Mouse (Mus musculus): Measurements from ENCODE around the gene Slit2. TPM values are rescaled to one million over a fixed set of nuclear protein-coding genes. Genes with fewer than 3 reads are reported as not detected.
"Not testable (repeated sequence)": the region's sequence is repeated elsewhere in the genome, so short reads cannot be mapped to it uniquely, and the experiment has no call there.

Gene Slit2
- polyA plus RNA-seq, 1 experiment: 0.20 TPM

- TF ChIP-seq POLR2A (IDR thresholded peaks at IDR 0.05; ENCODE audit: low read depth, low read length) (no peak), CTCF (IDR thresholded peaks at IDR 0.05; ENCODE audit: extremely low read depth, insufficient read depth, insufficient read length, insufficient replicate concordance) (no peak)
- H3K27me3 ChIP-seq (ENCODE audit: control insufficient read depth, insufficient read depth, low read length): no peaks in the 10 kb centered on the region
- 76% methylated on average over 2 of the region's 2 CpGs for WGBS
Observed at GRCm38 (mm10) chr5:48225500-48225899, 242.6 kb downstream of the Slit2 start.

GRCm38 (mm10) chr5:48230430-48231080, 247.6 kb downstream of the Slit2 start:
- 86% methylated on average over 6 of the region's 6 CpGs for WGBS
- H3K27ac ChIP-seq (ENCODE audit: insufficient read depth, low read length): no peak overlapping the region

More at GRCm38 (mm10) chr5:48225500-48225899, 242.6 kb downstream of the Slit2 start:
- no peaks in the 10 kb centered on the region for H3K36me3 ChIP-seq (ENCODE audit: control insufficient read depth, insufficient read depth, low read length)
- no peak overlapping the region for H3K27ac ChIP-seq (ENCODE audit: insufficient read depth, low read length)
- DNase-seq (ENCODE audit: low read depth in 1 of 2, low spot score in 2 of 2): no peak
- no peak overlapping the region for H3K4me3 ChIP-seq (ENCODE audit: extremely low read depth, insufficient read depth, insufficient read length)
- no peaks in the 10 kb centered on the region; the same call in 1 of the 2 replicates for H3K4me1 ChIP-seq (ENCODE audit: control insufficient read depth, insufficient read depth, insufficient read length)

GRCm38 (mm10) chr5:48234728-48235127, 251.8 kb downstream of the Slit2 start:
- DNase-seq (ENCODE audit: low read depth in 1 of 2, low spot score in 2 of 2): no peak
- Histone ChIP-seq H3K4me3 (ENCODE audit: extremely low read depth, insufficient read depth, insufficient read length) (no peak overlapping the region), H3K36me3 (ENCODE audit: control insufficient read depth, insufficient read depth, low read length) (no peaks in the 10 kb centered on the region), H3K27ac (ENCODE audit: insufficient read depth, low read length) (no peak overlapping the region), H3K4me1 (ENCODE audit: control insufficient read depth, insufficient read depth, insufficient read length) (no peaks in the 10 kb centered on the region), H3K27me3 (ENCODE audit: control insufficient read depth, insufficient read depth, low read length) (no peaks in the 10 kb centered on the region)
- TF ChIP-seq CTCF (IDR thresholded peaks at IDR 0.05; ENCODE audit: extremely low read depth, insufficient read depth, insufficient read length, insufficient replicate concordance) (no peak), POLR2A (IDR thresholded peaks at IDR 0.05; ENCODE audit: low read depth, low read length) (no peak)
- WGBS: 79% methylated on average over 4 of the region's 4 CpGs

More at GRCm38 (mm10) chr5:48230430-48231080, 247.6 kb downstream of the Slit2 start:
- H3K4me3 ChIP-seq (ENCODE audit: extremely low read depth, insufficient read depth, insufficient read length): no peak overlapping the region
- no peaks in the 10 kb centered on the region for H3K27me3 ChIP-seq (ENCODE audit: control insufficient read depth, insufficient read depth, low read length)
- no peaks in the 10 kb centered on the region; the same call in 1 of the 2 replicates for H3K4me1 ChIP-seq (ENCODE audit: control insufficient read depth, insufficient read depth, insufficient read length)
- no peaks in the 10 kb centered on the region for H3K36me3 ChIP-seq (ENCODE audit: control insufficient read depth, insufficient read depth, low read length)
- TF ChIP-seq POLR2A (IDR thresholded peaks at IDR 0.05; ENCODE audit: low read depth, low read length) (no peak), CTCF (IDR thresholded peaks at IDR 0.05; ENCODE audit: extremely low read depth, insufficient read depth, insufficient read length, insufficient replicate concordance) (no peak)
- no peak for DNase-seq (ENCODE audit: low read depth in 1 of 2, low spot score in 2 of 2)

- Histone ChIP-seq H3K27me3 (ENCODE audit: control insufficient read depth, insufficient read depth, low read length) (no peaks in the 10 kb centered on the region), H3K27ac (ENCODE audit: insufficient read depth, low read length) (no peak overlapping the region), H3K4me1 (ENCODE audit: control insufficient read depth, insufficient read depth, insufficient read length) (no peaks in the 10 kb centered on the region), H3K36me3 (ENCODE audit: control insufficient read depth, insufficient read depth, low read length) (no peaks in the 10 kb centered on the region), H3K4me3 (ENCODE audit: extremely low read depth, insufficient read depth, insufficient read length) (no peak overlapping the region)
- no peak for TF ChIP-seq CTCF (IDR thresholded peaks at IDR 0.05; ENCODE audit: extremely low read depth, insufficient read depth, insufficient read length, insufficient replicate concordance)
- no peak for TF ChIP-seq POLR2A (IDR thresholded peaks at IDR 0.05; ENCODE audit: low read depth, low read length)
- WGBS: 92% methylated on average over 6 of the region's 6 CpGs
- DNase-seq (ENCODE audit: low read depth in 1 of 2, low spot score in 2 of 2): no peak
Observed at GRCm38 (mm10) chr5:48235270-48235669, 252.3 kb downstream of the Slit2 start.

GRCm38 (mm10) chr5:48240751-48241150, 257.8 kb downstream of the Slit2 start:
- not testable (repeated sequence) for H3K27ac ChIP-seq (ENCODE audit: insufficient read depth, low read length); H3K4me1 ChIP-seq (ENCODE audit: control insufficient read depth, insufficient read depth, insufficient read length); H3K4me3 ChIP-seq (ENCODE audit: extremely low read depth, insufficient read depth, insufficient read length); H3K36me3 ChIP-seq (ENCODE audit: control insufficient read depth, insufficient read depth, low read length); H3K27me3 ChIP-seq (ENCODE audit: control insufficient read depth, insufficient read depth, low read length); DNase-seq (ENCODE audit: low read depth in 1 of 2, low spot score in 2 of 2)
- 46% methylated on average over 6 of the region's 6 CpGs for WGBS

GRCm38 (mm10) chr5:48248327-48248726, 265.4 kb downstream of the Slit2 start:
- H3K36me3 ChIP-seq (ENCODE audit: control insufficient read depth, insufficient read depth, low read length): no peaks in the 10 kb centered on the region
- DNase-seq (ENCODE audit: low read depth in 1 of 2, low spot score in 2 of 2): no peak
- H3K27me3 ChIP-seq (ENCODE audit: control insufficient read depth, insufficient read depth, low read length): no peaks in the 10 kb centered on the region
- H3K27ac ChIP-seq (ENCODE audit: insufficient read depth, low read length): no peak overlapping the region
- no peaks in the 10 kb centered on the region for H3K4me1 ChIP-seq (ENCODE audit: control insufficient read depth, insufficient read depth, insufficient read length)
- WGBS: 62% methylated on average over 4 of the region's 4 CpGs
- no peak overlapping the region for H3K4me3 ChIP-seq (ENCODE audit: extremely low read depth, insufficient read depth, insufficient read length)
- no peak for TF ChIP-seq POLR2A (IDR thresholded peaks at IDR 0.05; ENCODE audit: low read depth, low read length)
- no peak for TF ChIP-seq CTCF (IDR thresholded peaks at IDR 0.05; ENCODE audit: extremely low read depth, insufficient read depth, insufficient read length, insufficient replicate concordance)

- no peak overlapping the region for H3K27ac ChIP-seq (ENCODE audit: insufficient read depth, low read length)
- WGBS: 89% methylated on average over 4 of the region's 4 CpGs
- DNase-seq (ENCODE audit: low read depth in 1 of 2, low spot score in 2 of 2): no peak
- TF ChIP-seq CTCF (IDR thresholded peaks at IDR 0.05; ENCODE audit: extremely low read depth, insufficient read depth, insufficient read length, insufficient replicate concordance) (no peak), POLR2A (IDR thresholded peaks at IDR 0.05; ENCODE audit: low read depth, low read length) (no peak)
- no peaks in the 10 kb centered on the region for H3K27me3 ChIP-seq (ENCODE audit: control insufficient read depth, insufficient read depth, low read length)
- H3K4me1 ChIP-seq (ENCODE audit: control insufficient read depth, insufficient read depth, insufficient read length): no peaks in the 10 kb centered on the region
- no peaks in the 10 kb centered on the region for H3K36me3 ChIP-seq (ENCODE audit: control insufficient read depth, insufficient read depth, low read length)
- no peak overlapping the region for H3K4me3 ChIP-seq (ENCODE audit: extremely low read depth, insufficient read depth, insufficient read length)
Observed at GRCm38 (mm10) chr5:48277561-48277960, 294.6 kb downstream of the Slit2 start.

Measured in spleen, adult 2 months (tissue).